ENCODE assay signal across 8 mouse cellular contexts in genomic region chr13:113612141-113612950, GRCm38 (mm10). TPM values are rescaled to one million over a fixed set of nuclear protein-coding genes. Genes with fewer than 3 reads are reported as not detected.
A peak's percentile ranks its signal among the peaks of the same experiment; 100 is the strongest.
DNase-seq lines count a peak whose midpoint lies in the region; ATAC-seq and TF ChIP-seq lines count a peak whose summit lies in the region.

No protein-coding gene starts in this region.

- H3K4me2 ChIP-seq in lung, embryonic 15.5 days = peak overlapping the region; percentile 91
- H3K4me2 ChIP-seq in midbrain, postnatal 0 days (ENCODE audit: low read depth, low read length, poor library complexity, severe bottlenecking) = peak overlapping the region; percentile 18

- H3K36me3 ChIP-seq in lung, embryonic 15.5 days = no peaks in the 10 kb centered on the region
- peaks cover 11% of the 10 kb centered on the region; the same call in 1 of the 2 replicates for H3K36me3 ChIP-seq in heart, embryonic 10.5 days
- H3K36me3 ChIP-seq in midbrain, postnatal 0 days (ENCODE audit: insufficient read depth, low read length) = no peaks in the 10 kb centered on the region

- ATAC-seq in lung, embryonic 15.5 days (ENCODE audit: borderline replicate concordance, extremely low read depth, low FRiP score, low TSS enrichment) = no peak
- ATAC-seq in midbrain, postnatal 0 days (ENCODE audit: low FRiP score) = no peak

- H3K9me3 ChIP-seq in lung, embryonic 15.5 days = no peaks in the 10 kb centered on the region
- no peaks in the 10 kb centered on the region for H3K9me3 ChIP-seq in heart, embryonic 10.5 days
- no peaks in the 10 kb centered on the region for H3K9me3 ChIP-seq in midbrain, postnatal 0 days (ENCODE audit: low read length)

- no peak for TF ChIP-seq CTCF in midbrain, postnatal 0 days (IDR thresholded peaks at IDR 0.05)

- H3K4me1 ChIP-seq in lung, embryonic 15.5 days = peaks cover 94% of the 10 kb centered on the region
- peaks cover 91% of the 10 kb centered on the region for H3K4me1 ChIP-seq in heart, embryonic 10.5 days
- peaks cover 25% of the 10 kb centered on the region for H3K4me1 ChIP-seq in midbrain, postnatal 0 days (ENCODE audit: insufficient read depth, low read length)

- no peak for DNase-seq in lung, adult 18-20 months
- DNase-seq in heart, embryonic 10.5 days (ENCODE audit: low spot score) = no peak
- DNase-seq in kidney, adult 9 months = peak; percentile 82
- no peak for DNase-seq in midbrain, postnatal 0 days (ENCODE audit: low spot score)
- DNase-seq in cerebellum, postnatal 14 days = no peak
- no peak for DNase-seq in layer of hippocampus, adult 9-11 months
- DNase-seq in adrenal gland, adult (ENCODE audit: inconsistent age in 2 of 2, low spot score in 1 of 2) = no peak

- no peak overlapping the region for H3K27ac ChIP-seq in lung, embryonic 15.5 days
- peak overlapping the region; percentile 48 for H3K27ac ChIP-seq in heart, embryonic 10.5 days
- H3K27ac ChIP-seq in midbrain, postnatal 0 days (ENCODE audit: low read depth, low read length) = no peak overlapping the region

- H3K9ac ChIP-seq in lung, embryonic 15.5 days = no peak overlapping the region
- no peak overlapping the region for H3K9ac ChIP-seq in midbrain, postnatal 0 days (replicated peaks; ENCODE audit: low read length, poor library complexity, severe bottlenecking)

- WGBS in lung, embryonic 15.5 days = 64% methylated on average over 24 of the region's 24 CpGs
- 59% methylated on average over 24 of the region's 24 CpGs for WGBS in heart, embryonic 10.5 days
- 68% methylated on average over 24 of the region's 24 CpGs for WGBS in midbrain, postnatal 0 days

- no peaks in the 10 kb centered on the region for H3K27me3 ChIP-seq in lung, embryonic 15.5 days
- no peaks in the 10 kb centered on the region for H3K27me3 ChIP-seq in heart, embryonic 10.5 days (ENCODE audit: insufficient read depth, poor library complexity, severe bottlenecking)
- no peaks in the 10 kb centered on the region for H3K27me3 ChIP-seq in midbrain, postnatal 0 days (ENCODE audit: insufficient read depth, low read length)

- no peak overlapping the region for H3K4me3 ChIP-seq in lung, embryonic 15.5 days
- H3K4me3 ChIP-seq in heart, embryonic 10.5 days = peak overlapping the region; percentile 84
- H3K4me3 ChIP-seq in midbrain, postnatal 0 days (ENCODE audit: low read depth, low read length) = no peak overlapping the region

RNA-seq across cellular contexts. Expression of gene Snx18, which starts 6.0 kb away (rescaled TPM):
- polyA plus RNA-seq in lung, embryonic 15.5 days (2015; fragmentation: Nextera tagmentation; extraction: Ambion mirVana) = 20.4 and 22.3 TPM in 2 replicates
- polyA plus RNA-seq in heart, embryonic 10.5 days (2016; fragmentation: Nextera tagmentation; extraction: Ambion mirVana) = 18.0 and 22.4 TPM in 2 replicates
- total RNA-seq in midbrain, postnatal 0 days (2014; rRNA removed) = 34.7 and 35.8 TPM in 2 replicates
- 8.4 and 9.5 TPM in 2 replicates for polyA plus RNA-seq in midbrain, postnatal 0 days (2015; fragmentation: Nextera tagmentation; extraction: Ambion mirVana)

RNA-seq across cellular contexts. Expression of gene Hspb3, which starts 51.1 kb away (rescaled TPM):
- 1.1 and 2.0 TPM in 2 replicates for polyA plus RNA-seq in lung, embryonic 15.5 days (2015; fragmentation: Nextera tagmentation; extraction: Ambion mirVana)
- 42.9 and 76.4 TPM in 2 replicates for polyA plus RNA-seq in heart, embryonic 10.5 days (2016; fragmentation: Nextera tagmentation; extraction: Ambion mirVana)
- not detected in 2 replicates for total RNA-seq in midbrain, postnatal 0 days (2014; rRNA removed)
- polyA plus RNA-seq in midbrain, postnatal 0 days (2015; fragmentation: Nextera tagmentation; extraction: Ambion mirVana) = 0.82 and 1.0 TPM in 2 replicates

Comparison
In these comparisons a context has a peak if more than half of its experiments do, and no peak if none do; other contexts are left out.
1. RNA of gene Hspb3, which starts 51.1 kb away (polyA plus RNA-seq): 42.9 to 76.4 TPM in heart, embryonic 10.5 days; 1.1 to 2.0 TPM in lung, embryonic 15.5 days and 0.82 to 1.0 TPM in midbrain, postnatal 0 days; every median in the first group is over 10 times any median in the second.